ENCODE assay signal across 8 mouse cellular contexts in the genomic region with DNA sequence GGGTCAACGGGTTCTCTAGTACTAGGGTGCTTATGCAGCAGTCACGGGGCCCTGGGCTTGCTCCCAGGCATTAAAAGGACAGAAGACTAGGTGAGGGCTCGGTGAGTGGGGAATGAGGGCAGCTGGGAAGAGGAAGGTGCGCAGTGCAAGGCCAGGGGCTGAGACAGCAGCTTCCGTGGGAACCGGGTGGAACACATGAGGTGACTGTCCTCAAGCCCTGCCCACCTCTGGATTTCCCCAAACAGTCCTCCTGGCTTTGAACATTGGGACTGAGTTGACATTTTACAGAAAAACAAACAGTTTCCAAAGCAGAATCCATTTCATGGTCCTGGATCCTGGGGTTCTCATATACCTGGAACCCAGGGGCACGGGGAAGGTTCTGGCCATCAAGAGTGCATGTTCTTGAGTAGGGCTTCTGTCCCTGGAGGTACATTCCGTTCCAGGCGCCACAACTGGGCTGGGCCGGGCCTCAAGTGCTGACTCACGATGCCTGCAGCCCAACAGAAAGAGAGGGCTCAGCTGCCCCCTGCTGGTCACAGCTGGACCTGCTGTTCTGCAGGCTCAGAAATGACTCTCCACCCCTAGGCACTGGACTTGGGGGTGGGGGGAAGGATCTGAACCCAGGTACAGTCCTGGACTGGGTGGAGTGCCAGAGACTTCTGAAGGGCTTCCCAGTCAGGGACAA. TPM values are rescaled to one million over a fixed set of nuclear protein-coding genes. Genes with fewer than 3 reads are reported as not detected.
DNase-seq lines count a peak whose midpoint lies in the region; ATAC-seq and TF ChIP-seq lines count a peak whose summit lies in the region.

No protein-coding gene starts in this region.

- no peaks in the 10 kb centered on the region for H3K27me3 ChIP-seq in embryonic facial prominence, embryonic 13.5 days
- no peaks in the 10 kb centered on the region for H3K27me3 ChIP-seq in heart, adult 2 months (ENCODE audit: control insufficient read depth, insufficient read depth, low read length)
- H3K27me3 ChIP-seq in limb, embryonic 13.5 days, result no peaks in the 10 kb centered on the region
- no peaks in the 10 kb centered on the region for H3K27me3 ChIP-seq in midbrain, embryonic 15.5 days (replicated peaks)

- peak overlapping the region; percentile 36 for H3K9ac ChIP-seq in embryonic facial prominence, embryonic 13.5 days
- peak overlapping the region; percentile 33 for H3K9ac ChIP-seq in heart, adult 2 months (ENCODE audit: low read depth, low read length)
- 0 out of 2 replicates have a peak overlapping the region, but pooled peaks have one; percentile 31 for H3K9ac ChIP-seq in limb, embryonic 13.5 days
- H3K9ac ChIP-seq in midbrain, embryonic 15.5 days, result no peak overlapping the region

- peaks cover 36% of the 10 kb centered on the region for H3K36me3 ChIP-seq in embryonic facial prominence, embryonic 13.5 days
- H3K36me3 ChIP-seq in heart, adult 2 months (ENCODE audit: control insufficient read depth, insufficient read depth, low read length), result peaks cover 5% of the 10 kb centered on the region; the same call in 1 of the 2 replicates
- peaks cover 26% of the 10 kb centered on the region for H3K36me3 ChIP-seq in limb, embryonic 13.5 days
- H3K36me3 ChIP-seq in midbrain, embryonic 15.5 days (replicated peaks), result no peaks in the 10 kb centered on the region; the same call in 1 of the 2 replicates

- no peaks in the 10 kb centered on the region for H3K9me3 ChIP-seq in embryonic facial prominence, embryonic 13.5 days
- no peaks in the 10 kb centered on the region for H3K9me3 ChIP-seq in limb, embryonic 13.5 days
- H3K9me3 ChIP-seq in midbrain, embryonic 15.5 days, result no peaks in the 10 kb centered on the region

- peak; percentile 85 for DNase-seq in 3134 (ENCODE audit: extremely low read depth, insufficient read length, low spot score)
- DNase-seq in adrenal gland, postnatal 25 days, result peak; percentile 96
- peak; percentile 94 to 96 for DNase-seq in heart, adult 2 months
- DNase-seq in kidney, adult 8-10 months, result peak; percentile 94 to 97
- peak; percentile 80 to 90 for DNase-seq in spleen, adult 18-20 months

- intact Hi-C loops in heart, adult 2 months (cut with DNase I), result loop anchor here (1.0 to 5.0 kb wide), 2 partner anchors 57 to 123 kb away; partner anchors contain the start of genes Ehbp1l1 and Fam89b

- H3K79me2 ChIP-seq in heart, adult 2 months (replicated peaks; ENCODE audit: control insufficient read depth, insufficient read depth, low read length), result no peaks in the 10 kb centered on the region

- peak; percentile 78 for TF ChIP-seq POLR2A in heart, adult 2 months (IDR thresholded peaks at IDR 0.05; ENCODE audit: insufficient read depth, low read depth, low read length)

- peak; percentile 100 for TF ChIP-seq EP300 in heart, adult 2 months (IDR thresholded peaks at IDR 0.05; ENCODE audit: insufficient read depth, low read depth, low read length)

- peaks cover 54% of the 10 kb centered on the region for H3K4me1 ChIP-seq in embryonic facial prominence, embryonic 13.5 days
- H3K4me1 ChIP-seq in heart, adult 2 months (ENCODE audit: control insufficient read depth, insufficient read depth, low read length), result peaks cover 34% of the 10 kb centered on the region
- H3K4me1 ChIP-seq in limb, embryonic 13.5 days, result peaks cover 50% of the 10 kb centered on the region
- H3K4me1 ChIP-seq in midbrain, embryonic 15.5 days, result peaks cover 55% of the 10 kb centered on the region

- peak overlapping the region; percentile 14; the same call in 1 of the 2 replicates for H3K4me3 ChIP-seq in embryonic facial prominence, embryonic 13.5 days
- peak overlapping the region; percentile 52 for H3K4me3 ChIP-seq in heart, adult 2 months
- H3K4me3 ChIP-seq in limb, embryonic 13.5 days, result no peak overlapping the region
- no peak overlapping the region for H3K4me3 ChIP-seq in midbrain, embryonic 15.5 days

- peak overlapping the region; percentile 20 for H3K4me2 ChIP-seq in embryonic facial prominence, embryonic 13.5 days
- peak overlapping the region; percentile 71; the same call in 1 of the 2 replicates for H3K4me2 ChIP-seq in limb, embryonic 13.5 days (replicated peaks)
- no peak overlapping the region for H3K4me2 ChIP-seq in midbrain, embryonic 15.5 days

- 0 out of 2 replicates have a peak, but pooled peaks have one; percentile 12 for ATAC-seq in embryonic facial prominence, embryonic 13.5 days (ENCODE audit: insufficient number of reproducible peaks, insufficient read depth, low FRiP score, low TSS enrichment, low read depth)
- peak; percentile 4; the same call in 1 of the 2 replicates for ATAC-seq in limb, embryonic 13.5 days (ENCODE audit: low FRiP score, low read depth)
- 0 out of 2 replicates have a peak, but pooled peaks have one; percentile 13 for ATAC-seq in midbrain, embryonic 15.5 days (replicated peaks)

- WGBS in embryonic facial prominence, embryonic 13.5 days, result 29% methylated on average over 11 of the region's 11 CpGs
- 7% methylated on average over 11 of the region's 11 CpGs for WGBS in heart, adult 2 months
- 30% methylated on average over 11 of the region's 11 CpGs for WGBS in limb, embryonic 13.5 days
- WGBS in midbrain, embryonic 15.5 days, result 28% methylated on average over 11 of the region's 11 CpGs

- no peak; the same call in 1 of the 2 replicates for TF ChIP-seq CTCF in heart, adult 2 months (IDR thresholded peaks at IDR 0.05)

- peak overlapping the region; percentile 98 for H3K27ac ChIP-seq in embryonic facial prominence, embryonic 13.5 days
- H3K27ac ChIP-seq in heart, adult 2 months, result peak overlapping the region; percentile 100
- H3K27ac ChIP-seq in limb, embryonic 13.5 days, result 0 out of 2 replicates have a peak overlapping the region, but pooled peaks have one; percentile 12
- H3K27ac ChIP-seq in midbrain, embryonic 15.5 days, result no peak overlapping the region

RNA-seq across cellular contexts. Expression of gene Frmd8, which starts 25.1 kb away (rescaled TPM):
- 40.4 and 63.3 TPM in 2 replicates for total RNA-seq in adrenal gland, postnatal 25 days (2021)
- 30.6 and 34.0 TPM in 2 replicates for polyA plus RNA-seq in embryonic facial prominence, embryonic 13.5 days (2015; fragmentation: Nextera tagmentation; extraction: Ambion mirVana)
- total RNA-seq in heart, adult 2 months (2021), result 1 to 10 TPM; 7.7 to 8.4 TPM
- 7.0 and 9.3 TPM in 2 replicates for polyA plus RNA-seq in heart, adult 2 months (2012; rRNA removed)
- polyA plus RNA-seq in limb, embryonic 13.5 days (2015; fragmentation: Nextera tagmentation; extraction: Ambion mirVana), result 30.1 and 32.2 TPM in 2 replicates
- polyA plus RNA-seq in midbrain, embryonic 15.5 days (2015; fragmentation: Nextera tagmentation; extraction: Ambion mirVana), result 16.1 and 19.2 TPM in 2 replicates

RNA-seq across cellular contexts. Expression of gene Slc25a45, which starts 27.6 kb away (rescaled TPM):
- 39.1 and 39.7 TPM in 2 replicates for total RNA-seq in adrenal gland, postnatal 25 days (2021)
- polyA plus RNA-seq in embryonic facial prominence, embryonic 13.5 days (2015; fragmentation: Nextera tagmentation; extraction: Ambion mirVana), result 3.1 and 4.5 TPM in 2 replicates
- total RNA-seq in heart, adult 2 months (2021), result 1 to 10 TPM; 2.8 TPM
- 7.9 and 8.2 TPM in 2 replicates for polyA plus RNA-seq in heart, adult 2 months (2012; rRNA removed)
- 2.3 and 2.4 TPM in 2 replicates for polyA plus RNA-seq in limb, embryonic 13.5 days (2015; fragmentation: Nextera tagmentation; extraction: Ambion mirVana)
- polyA plus RNA-seq in midbrain, embryonic 15.5 days (2015; fragmentation: Nextera tagmentation; extraction: Ambion mirVana), result 2.0 and 2.9 TPM in 2 replicates

RNA-seq across cellular contexts. Expression of gene Tigd3, which starts 44.0 kb away (rescaled TPM):
- total RNA-seq in adrenal gland, postnatal 25 days (2021), result 1.3 and 2.0 TPM in 2 replicates
- 3.8 and 4.7 TPM in 2 replicates for polyA plus RNA-seq in embryonic facial prominence, embryonic 13.5 days (2015; fragmentation: Nextera tagmentation; extraction: Ambion mirVana)
- under 1 TPM; 0.14 to 0.47 TPM for total RNA-seq in heart, adult 2 months (2021)
- polyA plus RNA-seq in heart, adult 2 months (2012; rRNA removed), result 0.25 and 0.67 TPM in 2 replicates
- polyA plus RNA-seq in limb, embryonic 13.5 days (2015; fragmentation: Nextera tagmentation; extraction: Ambion mirVana), result 4.7 and 5.5 TPM in 2 replicates
- polyA plus RNA-seq in midbrain, embryonic 15.5 days (2015; fragmentation: Nextera tagmentation; extraction: Ambion mirVana), result 13.8 and 16.4 TPM in 2 replicates

Comparison
In these comparisons a context has a peak if more than half of its experiments do, and no peak if none do; other contexts are left out.
1. H3K4me3 ChIP-seq: peak in embryonic facial prominence, embryonic 13.5 days (single experiment) and heart, adult 2 months (single experiment); none in limb, embryonic 13.5 days (single experiment) and midbrain, embryonic 15.5 days (single experiment).
2. Peak in every context shown above with its lines, with median percentiles within 50 percentile points of each other: DNase-seq and ATAC-seq.